Mouse (Mus musculus) skeletal muscle tissue, adult 2 months (tissue): ENCODE measurements around the gene Dbn1.
A peak's percentile ranks its signal among the peaks of the same experiment; 100 is the strongest.
"Not testable (repeated sequence)": the region's sequence is repeated elsewhere in the genome, so short reads cannot be mapped to it uniquely, and the experiment has no call there.

Source experiments
- DNase-seq: peaks from one replicate; pipeline ENCODE4 v3.0.0-alpha.2; 2012; ENCODE audit warnings: low read depth, low spot score

Gene Dbn1

GRCm38 (mm10) chr13:55451296-55451695 lies 36.6 kb downstream of the Dbn1 start:
- no peak for DNase-seq

GRCm38 (mm10) chr13:55450511-55450980 lies 37.4 kb downstream of the Dbn1 start:
- peak; percentile 95 for DNase-seq

- no peak for DNase-seq
Measured at GRCm38 (mm10) chr13:55449679-55450441, 38.1 kb downstream of the Dbn1 start.

GRCm38 (mm10) chr13:55449205-55449604 lies 38.7 kb downstream of the Dbn1 start:
- no peak for DNase-seq

GRCm38 (mm10) chr13:55448131-55448530 lies 39.8 kb downstream of the Dbn1 start:
- no peak for DNase-seq

- no peak for DNase-seq
Measured at GRCm38 (mm10) chr13:55447543-55447943, 40.4 kb downstream of the Dbn1 start.

GRCm38 (mm10) chr13:55446483-55447105 lies 41.3 kb downstream of the Dbn1 start:
- no peak for DNase-seq

GRCm38 (mm10) chr13:55445361-55446091 lies 42.4 kb downstream of the Dbn1 start:
- DNase-seq = no peak

GRCm38 (mm10) chr13:55444937-55445315 lies 43.0 kb downstream of the Dbn1 start, which contains the start of gene Grk6:
TSS of gene Grk6 (plus strand) at chr13:55445072.
- peak; percentile 99 for DNase-seq

- DNase-seq = no peak
Measured at GRCm38 (mm10) chr13:55444286-55444936, 43.5 kb downstream of the Dbn1 start.

- DNase-seq = no peak
Measured at GRCm38 (mm10) chr13:55443799-55444285, 44.1 kb downstream of the Dbn1 start.

- not testable (repeated sequence) for DNase-seq
Measured at GRCm38 (mm10) chr13:55437111-55437629, 50.7 kb downstream of the Dbn1 start.

GRCm38 (mm10) chr13:55431889-55432685 lies 55.8 kb downstream of the Dbn1 start:
- DNase-seq = no peak

GRCm38 (mm10) chr13:55430566-55430965 lies 57.3 kb downstream of the Dbn1 start:
- no peak for DNase-seq

GRCm38 (mm10) chr13:55429226-55429888 lies 58.6 kb downstream of the Dbn1 start:
- DNase-seq = peak; percentile 81

GRCm38 (mm10) chr13:55426613-55427012 lies 61.3 kb downstream of the Dbn1 start, which contains the start of gene F12:
TSS of gene F12 (minus strand) at chr13:55426793.
- DNase-seq = no peak
